Mouse (Mus musculus) frontal cortex, adult 2 months (tissue): ENCODE results near the gene Lrrc4b. TPM values are rescaled to one million over a fixed set of nuclear protein-coding genes. Genes with fewer than 3 reads are reported as not detected.

Source experiments
- DNase-seq, 2 experiments: peaks; one replicate each; pipeline ENCODE4 v3.0.0; 2022; ENCODE audit warnings: low spot score in 1 of 2; ENCODE audit errors: extremely low spot score in 1 of 2
- polyA plus RNA-seq: library from polyadenylated mRNA; depleted of rRNA; stranded (reverse); fragments of >200 nt; gene quantifications from 2 replicates; pipeline ENCODE4 v1.2.3, GENCODE M21; 2012

Gene Lrrc4b
- polyA plus RNA-seq, 1 experiment = 230 TPM

GRCm38 (mm10) chr7:44435796-44436195 is 7.0 kb downstream of the Lrrc4b start:
- no peak for DNase-seq

GRCm38 (mm10) chr7:44436267-44436666 is 7.4 kb downstream of the Lrrc4b start:
- DNase-seq = no peak

- no peak for DNase-seq
Observed at GRCm38 (mm10) chr7:44437188-44437587, 8.4 kb downstream of the Lrrc4b start.

GRCm38 (mm10) chr7:44437933-44438332 is 9.1 kb downstream of the Lrrc4b start:
- no peak for DNase-seq

GRCm38 (mm10) chr7:44439696-44440095 is 10.9 kb downstream of the Lrrc4b start:
- no peak for DNase-seq

- no peak for DNase-seq
Observed at GRCm38 (mm10) chr7:44440479-44440878, 11.7 kb downstream of the Lrrc4b start.

GRCm38 (mm10) chr7:44441180-44441579 is 12.4 kb downstream of the Lrrc4b start:
- no peak for DNase-seq

GRCm38 (mm10) chr7:44441648-44442109 is 12.9 kb downstream of the Lrrc4b start:
- DNase-seq = peak in 1 of 2 experiments; percentile 74

- no peak for DNase-seq
Observed at GRCm38 (mm10) chr7:44442407-44442821, 13.6 kb downstream of the Lrrc4b start.

GRCm38 (mm10) chr7:44443268-44444173 is 14.7 kb downstream of the Lrrc4b start:
- no peak for DNase-seq

GRCm38 (mm10) chr7:44444886-44445527 is 16.2 kb downstream of the Lrrc4b start:
- no peak for DNase-seq

GRCm38 (mm10) chr7:44445528-44445923 is 16.7 kb downstream of the Lrrc4b start:
- no peak for DNase-seq

- DNase-seq = no peak
Observed at GRCm38 (mm10) chr7:44446070-44446855, 17.4 kb downstream of the Lrrc4b start.

GRCm38 (mm10) chr7:44453256-44453655 is 24.4 kb downstream of the Lrrc4b start:
- DNase-seq = no peak

- no peak for DNase-seq
Observed at GRCm38 (mm10) chr7:44456302-44456701, 27.5 kb downstream of the Lrrc4b start.

GRCm38 (mm10) chr7:44460067-44460466 is 31.2 kb downstream of the Lrrc4b start:
- DNase-seq = no peak

- DNase-seq = no peak
Observed at GRCm38 (mm10) chr7:44460767-44461502, 32.1 kb downstream of the Lrrc4b start.

- no peak for DNase-seq
Observed at GRCm38 (mm10) chr7:44461503-44462217, 32.8 kb downstream of the Lrrc4b start.

GRCm38 (mm10) chr7:44462218-44463055 is 33.6 kb downstream of the Lrrc4b start:
- no peak for DNase-seq
